Mouse (Mus musculus) right cerebral cortex, postnatal 10 days (tissue): ENCODE data around the gene Pcdh9.

Source experiments
- DNase-seq, 2 experiments: peaks; one replicate each; pipeline ENCODE4 v3.0.0; 2021; ENCODE audit warnings: low spot score in 2 of 2

Gene Pcdh9

GRCm38 (mm10) chr14:93182606-93183491 lies 707.6 kb downstream of the Pcdh9 start:
- DNase-seq, result peak in 1 of 2 experiments; percentile 46

GRCm38 (mm10) chr14:93169201-93169600 lies 721.3 kb downstream of the Pcdh9 start:
- DNase-seq, result no peak

- no peak for DNase-seq
Observed at GRCm38 (mm10) chr14:93168367-93168766, 722.1 kb downstream of the Pcdh9 start.

- no peak for DNase-seq
Observed at GRCm38 (mm10) chr14:93143414-93143813, 747.1 kb downstream of the Pcdh9 start.

- DNase-seq, result no peak
Observed at GRCm38 (mm10) chr14:93142076-93142475, 748.4 kb downstream of the Pcdh9 start.

DNA sequence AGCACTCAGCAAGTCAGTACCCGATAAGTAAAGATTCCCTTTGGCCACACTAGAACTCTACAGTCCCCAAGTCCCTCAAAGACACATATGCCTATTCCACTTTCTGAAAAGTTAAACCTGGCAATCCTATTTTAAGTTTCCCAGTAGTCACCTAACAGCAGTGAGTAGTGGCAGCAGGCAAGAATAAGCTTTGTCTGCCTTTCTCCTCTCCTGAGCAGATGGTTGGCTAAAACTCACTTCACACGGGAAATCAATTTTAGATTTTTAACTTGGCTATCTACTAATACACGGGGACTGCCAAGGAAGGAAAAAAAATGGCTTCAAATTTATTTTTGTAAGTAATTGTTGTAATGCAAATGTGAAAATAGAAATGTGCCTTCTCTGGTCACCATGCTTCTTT lies 763.5 kb downstream of the Pcdh9 start:
- DNase-seq, result no peak

DNA sequence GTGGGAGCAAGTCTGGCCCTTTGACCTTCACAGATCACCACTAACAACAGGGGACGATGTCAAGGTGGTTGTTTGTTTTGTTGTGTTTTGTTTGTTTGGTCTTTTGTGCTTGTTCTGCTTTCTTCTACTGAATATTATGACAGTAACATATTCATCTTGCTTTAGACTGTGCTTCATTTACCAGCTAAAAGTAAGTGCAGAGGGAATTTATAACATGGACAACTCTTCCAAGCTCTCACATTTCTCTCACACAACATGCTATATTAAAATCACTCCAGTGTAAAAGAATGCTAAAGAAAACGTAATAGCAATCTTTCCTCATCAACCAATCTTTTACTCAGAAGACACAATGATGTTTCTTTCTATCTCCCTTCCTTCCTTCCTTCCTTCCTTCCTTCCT lies 787.7 kb downstream of the Pcdh9 start:
- no peak for DNase-seq

GRCm38 (mm10) chr14:93095081-93095480 lies 795.4 kb downstream of the Pcdh9 start:
- no peak for DNase-seq

GRCm38 (mm10) chr14:93092806-93093205 lies 797.7 kb downstream of the Pcdh9 start:
- DNase-seq, result no peak

DNA sequence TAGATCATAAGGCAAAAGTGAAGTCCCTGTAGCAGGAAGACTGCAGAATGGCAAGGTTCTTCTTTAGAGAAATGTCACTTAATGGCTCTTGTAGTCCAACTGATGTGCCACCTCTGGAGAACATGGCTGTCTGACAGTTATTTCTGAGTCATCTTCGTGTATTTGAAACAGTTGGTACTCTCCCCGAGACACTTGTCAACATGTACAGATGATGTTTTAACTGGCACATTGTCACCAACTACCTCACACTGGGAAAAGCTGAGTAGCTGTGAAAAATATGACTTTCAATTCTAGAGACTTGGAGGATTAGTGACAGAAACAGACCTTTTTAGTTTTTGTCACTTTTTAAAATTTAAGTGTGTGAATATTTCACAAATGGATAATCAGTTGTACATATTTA lies 804.8 kb downstream of the Pcdh9 start:
- DNase-seq, result no peak

DNA sequence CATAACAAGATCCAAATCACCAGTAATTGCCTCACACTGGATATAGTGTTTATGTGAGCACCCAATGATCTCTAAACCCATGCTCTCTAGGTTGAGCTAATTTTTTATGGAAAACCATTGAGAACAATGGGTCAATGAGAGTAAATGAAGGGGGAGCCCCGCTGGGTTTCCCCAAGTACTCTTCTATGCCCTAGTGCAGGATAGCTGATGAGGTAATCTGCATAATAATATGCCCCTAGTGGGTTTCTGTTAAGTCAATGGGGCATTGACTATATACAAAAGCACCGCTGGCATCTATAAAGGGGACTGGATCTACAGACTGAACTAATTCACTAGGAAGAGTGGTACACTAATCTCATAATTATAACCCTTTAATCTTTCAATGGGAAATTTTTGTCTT lies 807.3 kb downstream of the Pcdh9 start:
- no peak for DNase-seq

GRCm38 (mm10) chr14:93080910-93081309 lies 809.6 kb downstream of the Pcdh9 start:
- DNase-seq, result no peak

- DNase-seq, result no peak
Observed at GRCm38 (mm10) chr14:93075761-93076160, 814.7 kb downstream of the Pcdh9 start.

DNA sequence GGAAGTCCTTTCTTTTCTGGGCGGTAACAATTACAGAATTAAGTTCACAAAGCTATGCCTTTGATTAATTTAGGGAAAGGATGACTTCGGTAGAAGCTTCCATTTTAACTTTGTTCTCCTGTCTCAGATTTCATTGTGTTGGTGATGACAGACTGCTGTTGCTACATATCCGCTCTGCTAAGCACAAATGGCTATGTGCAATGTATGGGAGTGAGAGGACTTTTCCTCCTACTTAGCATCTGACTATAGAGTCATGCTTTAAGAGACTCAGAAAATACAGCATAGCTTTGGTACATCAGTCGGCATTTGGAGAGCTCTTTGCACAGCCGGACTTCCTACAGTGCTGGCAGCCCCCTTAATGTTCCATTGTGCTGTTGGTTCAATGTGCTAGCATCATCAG lies 818.1 kb downstream of the Pcdh9 start:
- no peak for DNase-seq

DNA sequence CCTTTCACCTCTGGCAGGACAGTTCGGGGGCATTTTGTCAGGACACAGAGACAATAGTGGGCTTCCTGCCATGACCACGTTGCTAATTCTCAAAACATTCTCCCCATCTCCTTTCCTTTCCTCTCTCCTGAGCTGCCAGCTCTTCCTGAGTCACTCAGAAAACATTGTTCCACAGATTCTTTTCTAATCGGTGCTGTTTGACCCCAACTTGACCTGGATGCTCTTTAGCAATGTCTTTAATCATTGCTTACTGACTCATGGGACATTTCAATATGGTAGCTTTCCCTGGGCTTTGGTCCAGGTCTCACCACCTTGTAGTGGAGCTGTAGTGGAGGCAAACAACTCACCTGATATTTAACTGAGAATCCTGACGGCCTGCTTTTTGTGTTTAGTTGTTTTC lies 820.3 kb downstream of the Pcdh9 start:
- DNase-seq, result no peak

- no peak for DNase-seq
Observed at GRCm38 (mm10) chr14:93067411-93068336, 822.8 kb downstream of the Pcdh9 start.

DNA sequence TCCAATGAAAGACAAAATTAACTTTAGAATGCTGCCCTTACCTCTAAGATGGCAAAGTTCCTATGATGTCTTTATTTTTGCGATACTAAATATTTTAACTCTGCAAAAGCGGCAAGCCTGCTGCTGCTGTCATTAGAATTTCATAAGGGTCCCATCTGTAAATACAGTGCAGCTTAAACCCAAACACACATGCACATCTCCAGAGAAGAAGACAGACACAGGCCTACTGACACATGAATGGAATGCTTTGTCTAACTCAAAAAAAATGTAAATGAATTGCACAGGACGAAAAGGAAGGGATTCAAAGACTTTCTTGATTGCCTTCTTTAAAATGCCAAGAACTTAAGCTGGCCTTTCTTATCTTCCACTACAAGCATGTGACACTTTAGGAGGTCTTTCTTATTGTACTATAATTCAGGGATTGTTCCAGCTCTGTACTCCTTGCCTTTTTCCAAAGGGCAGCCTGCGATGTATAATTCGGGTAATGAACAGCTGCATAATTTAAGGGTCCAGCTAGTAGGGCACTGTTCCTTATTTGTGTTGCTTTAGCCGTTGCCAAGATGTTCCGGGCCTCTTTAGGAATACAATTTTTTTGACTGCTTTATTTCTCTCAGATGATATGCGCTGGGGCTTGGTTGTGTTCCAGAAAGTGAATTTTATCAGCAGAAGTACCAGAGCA lies 823.6 kb downstream of the Pcdh9 start:
- DNase-seq, result peak; percentile 36 to 46

- no peak for DNase-seq
Observed at GRCm38 (mm10) chr14:93061824-93062620, 828.5 kb downstream of the Pcdh9 start.

DNA sequence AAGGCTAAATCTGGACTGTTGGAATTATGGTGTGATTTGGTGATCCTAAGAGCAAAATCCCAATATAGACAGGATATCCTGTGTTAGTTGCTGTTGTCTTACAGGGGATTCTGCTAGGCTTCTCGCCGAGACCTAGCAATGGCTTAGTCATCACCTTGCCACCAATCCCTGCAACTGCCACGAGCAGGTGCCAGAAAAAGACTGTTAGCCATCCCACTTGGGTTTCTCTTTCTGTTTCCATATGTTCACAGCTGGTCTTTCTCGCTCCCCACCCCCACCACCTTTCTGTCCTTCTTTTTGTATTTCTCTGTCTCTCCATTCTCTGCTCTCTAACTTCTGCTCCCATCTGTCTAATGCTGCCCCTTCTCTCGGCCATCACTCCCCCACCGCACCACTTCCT lies 831.7 kb downstream of the Pcdh9 start:
- DNase-seq, result no peak

DNA sequence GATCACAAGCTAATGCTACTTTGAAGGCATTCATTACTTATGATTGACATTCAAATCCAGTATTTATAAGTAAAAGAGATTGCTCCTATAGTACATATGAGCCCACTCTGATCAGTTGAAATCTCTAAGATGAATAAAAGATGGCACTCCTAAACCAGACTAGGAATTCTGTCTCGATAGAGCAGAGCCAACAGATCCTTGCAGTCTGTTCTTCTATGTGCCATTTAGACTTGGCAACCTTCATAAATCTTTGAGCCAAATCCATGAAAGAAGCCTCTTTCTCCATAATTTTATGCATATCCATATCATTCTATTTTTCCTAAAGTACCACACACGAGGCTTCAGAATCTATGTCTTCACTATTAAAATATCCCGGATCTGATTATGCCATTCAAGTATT lies 834.5 kb downstream of the Pcdh9 start:
- no peak for DNase-seq

GRCm38 (mm10) chr14:93040591-93040990 lies 849.9 kb downstream of the Pcdh9 start:
- DNase-seq, result no peak
